Mouse (Mus musculus): ENCODE measurements around the gene Ncor2. TPM values are rescaled to one million over a fixed set of nuclear protein-coding genes. Genes with fewer than 3 reads are reported as not detected.
"Not testable (repeated sequence)": the region's sequence is repeated elsewhere in the genome, so short reads cannot be mapped to it uniquely, and the experiment has no call there.

Gene Ncor2
- polyA plus RNA-seq, 1 experiment from 2014 or later = 21.2 TPM

GRCm38 (mm10) chr5:125215930-125216459 lies 37.0 kb upstream of the Ncor2 start:
- WGBS = 6% methylated on average over 24 of the region's 24 CpGs
- Histone ChIP-seq H3K27me3 (ENCODE audit: control insufficient read depth, insufficient read depth, low read length) (no peaks in the 10 kb centered on the region), H3K9me3 (ENCODE audit: control insufficient read depth, low read length) (no peaks in the 10 kb centered on the region), H3K4me1 (replicated peaks; ENCODE audit: control insufficient read depth, insufficient read depth, low read length) (peaks cover 17% of the 10 kb centered on the region), H3K36me3 (ENCODE audit: control insufficient read depth, insufficient read depth, low read length) (no peaks in the 10 kb centered on the region), H3K27ac (ENCODE audit: low read depth, low read length) (peak overlapping the region; percentile 74), H3K9ac (ENCODE audit: low read depth, low read length) (peak overlapping the region; percentile 42), H3K4me2 (replicated peaks; ENCODE audit: low read depth, low read length) (peak overlapping the region; percentile 42), H3K4me3 (ENCODE audit: low read depth, low read length) (0 out of 2 replicates have a peak overlapping the region, but pooled peaks have one; percentile 6)
- ATAC-seq (ENCODE audit: low FRiP score) (peak; percentile 87), DNase-seq (ENCODE audit: low spot score) (peak; percentile 82)

DNA sequence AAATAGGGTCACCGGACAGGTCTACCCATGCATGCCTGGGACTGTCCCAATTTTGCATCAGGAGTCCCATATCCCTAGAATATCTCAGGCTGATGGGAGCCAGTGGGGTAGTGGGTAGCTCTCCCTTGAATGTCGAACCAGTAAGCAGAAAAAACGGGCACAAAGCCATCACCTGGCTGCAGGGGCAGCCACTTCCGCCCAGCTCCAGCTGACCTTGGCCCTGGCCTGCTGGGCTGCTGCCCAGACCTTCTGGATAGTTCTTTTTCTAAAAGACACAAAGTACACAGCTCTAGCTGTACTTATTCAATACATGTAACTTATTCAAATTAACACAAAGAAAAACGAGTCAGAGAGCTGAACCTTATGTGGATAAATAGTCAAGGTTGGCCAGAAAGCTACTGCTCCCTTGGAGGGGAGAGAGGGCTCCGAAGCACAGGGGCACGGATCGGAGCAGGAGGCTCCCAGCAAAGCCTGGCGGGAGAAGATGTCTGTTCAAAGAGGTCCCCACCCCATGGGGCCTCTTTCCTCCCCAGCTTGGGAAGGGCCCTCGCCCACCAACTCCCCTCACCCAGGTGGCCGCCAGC lies 36.4 kb upstream of the Ncor2 start:
- no peaks in the 10 kb centered on the region for H3K36me3 ChIP-seq (ENCODE audit: control insufficient read depth, insufficient read depth, low read length)
- ATAC-seq (ENCODE audit: low FRiP score) (peak; percentile 64), DNase-seq (ENCODE audit: low spot score) (no peak)
- peak overlapping the region; percentile 74 for H3K27ac ChIP-seq (ENCODE audit: low read depth, low read length)
- 20% methylated on average over 11 of the region's 11 CpGs for WGBS
- no peak overlapping the region for H3K4me3 ChIP-seq (ENCODE audit: low read depth, low read length)
- no peaks in the 10 kb centered on the region for H3K27me3 ChIP-seq (ENCODE audit: control insufficient read depth, insufficient read depth, low read length)
- H3K4me2 ChIP-seq (replicated peaks; ENCODE audit: low read depth, low read length) = peak overlapping the region; percentile 42
- peaks cover 17% of the 10 kb centered on the region for H3K4me1 ChIP-seq (replicated peaks; ENCODE audit: control insufficient read depth, insufficient read depth, low read length)
- H3K9ac ChIP-seq (ENCODE audit: low read depth, low read length) = peak overlapping the region; percentile 42
- H3K9me3 ChIP-seq (ENCODE audit: control insufficient read depth, low read length) = no peaks in the 10 kb centered on the region

DNA sequence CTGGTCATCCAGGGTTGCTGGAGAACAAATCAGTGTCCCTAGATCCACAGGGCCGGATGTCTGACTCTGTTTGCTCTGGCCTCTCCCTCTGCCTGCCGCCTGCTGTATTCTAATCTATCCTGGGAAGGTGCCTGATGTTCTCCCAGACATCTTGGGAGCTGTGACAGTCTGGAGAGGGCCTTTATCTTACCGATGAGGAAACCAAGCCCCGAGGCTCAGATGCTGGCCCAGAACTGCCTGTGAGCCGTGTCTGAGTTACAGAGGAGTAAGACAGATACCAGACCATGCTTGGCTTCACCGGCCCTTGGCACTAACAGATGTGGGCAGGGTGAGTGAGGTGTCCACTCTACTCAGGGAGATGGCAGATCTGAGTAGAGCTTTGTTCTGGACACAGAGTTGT lies 35.0 kb upstream of the Ncor2 start:
- no peaks in the 10 kb centered on the region for H3K9me3 ChIP-seq (ENCODE audit: control insufficient read depth, low read length)
- no peak overlapping the region for H3K27ac ChIP-seq (ENCODE audit: low read depth, low read length)
- peaks cover 17% of the 10 kb centered on the region for H3K4me1 ChIP-seq (replicated peaks; ENCODE audit: control insufficient read depth, insufficient read depth, low read length)
- no peaks in the 10 kb centered on the region for H3K27me3 ChIP-seq (ENCODE audit: control insufficient read depth, insufficient read depth, low read length)
- DNase-seq (ENCODE audit: low spot score) (no peak), ATAC-seq (ENCODE audit: low FRiP score) (no peak)
- H3K36me3 ChIP-seq (ENCODE audit: control insufficient read depth, insufficient read depth, low read length) = no peaks in the 10 kb centered on the region
- H3K4me3 ChIP-seq (ENCODE audit: low read depth, low read length) = no peak overlapping the region
- no peak overlapping the region for H3K4me2 ChIP-seq (replicated peaks; ENCODE audit: low read depth, low read length)
- WGBS = 90% methylated on average over 6 of the region's 6 CpGs
- no peak overlapping the region for H3K9ac ChIP-seq (ENCODE audit: low read depth, low read length)

GRCm38 (mm10) chr5:125204910-125205309 lies 25.9 kb upstream of the Ncor2 start:
- not testable (repeated sequence) for H3K27me3 ChIP-seq (ENCODE audit: control insufficient read depth, insufficient read depth, low read length); H3K9ac ChIP-seq (ENCODE audit: low read depth, low read length); H3K4me3 ChIP-seq (ENCODE audit: low read depth, low read length); DNase-seq (ENCODE audit: low spot score); H3K27ac ChIP-seq (ENCODE audit: low read depth, low read length); H3K4me1 ChIP-seq (replicated peaks; ENCODE audit: control insufficient read depth, insufficient read depth, low read length); H3K36me3 ChIP-seq (ENCODE audit: control insufficient read depth, insufficient read depth, low read length); H3K9me3 ChIP-seq (ENCODE audit: control insufficient read depth, low read length); ATAC-seq (ENCODE audit: low FRiP score); H3K4me2 ChIP-seq (replicated peaks; ENCODE audit: low read depth, low read length)
- WGBS = 94% methylated on average over 3 of the region's 3 CpGs

- DNase-seq (ENCODE audit: low spot score) (no peak), ATAC-seq (ENCODE audit: low FRiP score) (no peak)
- Histone ChIP-seq H3K27ac (ENCODE audit: low read depth, low read length) (no peak overlapping the region), H3K9me3 (ENCODE audit: control insufficient read depth, low read length) (no peaks in the 10 kb centered on the region), H3K4me3 (ENCODE audit: low read depth, low read length) (no peak overlapping the region), H3K27me3 (ENCODE audit: control insufficient read depth, insufficient read depth, low read length) (no peaks in the 10 kb centered on the region), H3K4me1 (replicated peaks; ENCODE audit: control insufficient read depth, insufficient read depth, low read length) (peaks cover 8% of the 10 kb centered on the region; the same call in 1 of the 2 replicates), H3K4me2 (replicated peaks; ENCODE audit: low read depth, low read length) (no peak overlapping the region), H3K36me3 (ENCODE audit: control insufficient read depth, insufficient read depth, low read length) (no peaks in the 10 kb centered on the region), H3K9ac (ENCODE audit: low read depth, low read length) (no peak overlapping the region)
- 81% methylated on average over 11 of the region's 11 CpGs for WGBS
These were observed 25.3 kb upstream of the Ncor2 start for GRCm38 (mm10) chr5:125204199-125204815.

DNA sequence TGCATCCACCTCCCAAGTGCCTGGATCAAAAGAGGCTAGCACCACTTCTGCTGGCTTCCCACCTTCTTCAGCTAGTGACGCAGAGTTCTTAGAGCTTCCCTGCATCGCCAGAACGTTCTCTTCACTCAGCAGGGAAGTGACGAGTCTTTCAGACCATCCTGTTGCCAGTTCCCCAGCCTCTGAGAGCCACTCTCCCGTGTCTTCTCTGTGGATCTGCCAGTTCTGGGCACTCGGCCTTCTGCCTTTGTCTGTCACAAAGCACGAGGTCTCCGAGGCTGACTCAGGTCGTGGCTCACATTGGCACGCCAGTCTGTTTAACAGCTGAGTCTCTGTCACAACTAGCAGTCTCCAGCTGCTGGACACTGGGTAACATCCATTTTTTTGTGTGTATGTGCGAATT lies 24.7 kb upstream of the Ncor2 start:
- Histone ChIP-seq H3K4me2 (replicated peaks; ENCODE audit: low read depth, low read length) (no peak overlapping the region), H3K9ac (ENCODE audit: low read depth, low read length) (no peak overlapping the region), H3K27me3 (ENCODE audit: control insufficient read depth, insufficient read depth, low read length) (no peaks in the 10 kb centered on the region), H3K36me3 (ENCODE audit: control insufficient read depth, insufficient read depth, low read length) (no peaks in the 10 kb centered on the region), H3K9me3 (ENCODE audit: control insufficient read depth, low read length) (no peaks in the 10 kb centered on the region), H3K4me1 (replicated peaks; ENCODE audit: control insufficient read depth, insufficient read depth, low read length) (peaks cover 8% of the 10 kb centered on the region; the same call in 1 of the 2 replicates), H3K4me3 (ENCODE audit: low read depth, low read length) (no peak overlapping the region), H3K27ac (ENCODE audit: low read depth, low read length) (no peak overlapping the region)
- 62% methylated on average over 11 of the region's 11 CpGs for WGBS
- DNase-seq (ENCODE audit: low spot score) = no peak
- no peak for ATAC-seq (ENCODE audit: low FRiP score)

GRCm38 (mm10) chr5:125203099-125203498 lies 24.1 kb upstream of the Ncor2 start:
- Histone ChIP-seq H3K27ac (ENCODE audit: low read depth, low read length) (no peak overlapping the region), H3K9ac (ENCODE audit: low read depth, low read length) (no peak overlapping the region), H3K27me3 (ENCODE audit: control insufficient read depth, insufficient read depth, low read length) (no peaks in the 10 kb centered on the region), H3K4me1 (replicated peaks; ENCODE audit: control insufficient read depth, insufficient read depth, low read length) (peaks cover 8% of the 10 kb centered on the region; the same call in 1 of the 2 replicates), H3K4me3 (ENCODE audit: low read depth, low read length) (no peak overlapping the region), H3K36me3 (ENCODE audit: control insufficient read depth, insufficient read depth, low read length) (no peaks in the 10 kb centered on the region), H3K9me3 (ENCODE audit: control insufficient read depth, low read length) (no peaks in the 10 kb centered on the region), H3K4me2 (replicated peaks; ENCODE audit: low read depth, low read length) (no peak overlapping the region)
- 23% methylated on average over 7 of the region's 7 CpGs for WGBS
- peak; percentile 76 for ATAC-seq (ENCODE audit: low FRiP score)
- peak; percentile 47 for DNase-seq (ENCODE audit: low spot score)

DNA sequence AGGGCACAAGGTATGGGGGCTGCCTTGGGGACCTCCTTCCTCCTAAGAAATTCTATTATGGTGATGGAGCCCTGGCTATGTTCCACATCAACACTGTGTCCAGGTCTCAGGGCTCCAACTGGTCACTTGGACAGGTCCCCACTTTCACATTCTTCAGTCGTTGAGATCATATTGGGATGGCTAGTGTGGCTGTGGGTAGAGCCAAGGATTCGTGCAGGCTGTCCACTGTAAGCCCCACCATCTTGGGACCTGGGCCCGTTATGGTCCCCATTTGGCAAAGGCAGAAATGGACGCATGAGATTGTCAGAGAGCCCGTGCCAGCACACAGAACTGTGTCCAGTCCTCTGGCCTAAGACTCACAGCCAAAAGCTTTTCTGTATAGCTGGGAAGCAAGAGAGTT lies 23.1 kb upstream of the Ncor2 start:
- Histone ChIP-seq H3K27ac (ENCODE audit: low read depth, low read length) (no peak overlapping the region), H3K27me3 (ENCODE audit: control insufficient read depth, insufficient read depth, low read length) (no peaks in the 10 kb centered on the region), H3K4me2 (replicated peaks; ENCODE audit: low read depth, low read length) (no peak overlapping the region), H3K9me3 (ENCODE audit: control insufficient read depth, low read length) (no peaks in the 10 kb centered on the region), H3K4me3 (ENCODE audit: low read depth, low read length) (no peak overlapping the region), H3K4me1 (replicated peaks; ENCODE audit: control insufficient read depth, insufficient read depth, low read length) (peaks cover 8% of the 10 kb centered on the region; the same call in 1 of the 2 replicates), H3K9ac (ENCODE audit: low read depth, low read length) (no peak overlapping the region), H3K36me3 (ENCODE audit: control insufficient read depth, insufficient read depth, low read length) (no peaks in the 10 kb centered on the region)
- ATAC-seq (ENCODE audit: low FRiP score) (no peak), DNase-seq (ENCODE audit: low spot score) (no peak)
- WGBS = 79% methylated on average over 5 of the region's 5 CpGs

GRCm38 (mm10) chr5:125199086-125199485 lies 20.1 kb upstream of the Ncor2 start:
- DNase-seq (ENCODE audit: low spot score) (no peak), ATAC-seq (ENCODE audit: low FRiP score) (no peak)
- Histone ChIP-seq H3K4me3 (ENCODE audit: low read depth, low read length) (no peak overlapping the region), H3K27me3 (ENCODE audit: control insufficient read depth, insufficient read depth, low read length) (no peaks in the 10 kb centered on the region), H3K36me3 (ENCODE audit: control insufficient read depth, insufficient read depth, low read length) (no peaks in the 10 kb centered on the region), H3K4me2 (replicated peaks; ENCODE audit: low read depth, low read length) (no peak overlapping the region), H3K9ac (ENCODE audit: low read depth, low read length) (no peak overlapping the region), H3K9me3 (ENCODE audit: control insufficient read depth, low read length) (no peaks in the 10 kb centered on the region), H3K27ac (ENCODE audit: low read depth, low read length) (no peak overlapping the region), H3K4me1 (replicated peaks; ENCODE audit: control insufficient read depth, insufficient read depth, low read length) (peaks cover 8% of the 10 kb centered on the region; the same call in 1 of the 2 replicates)
- WGBS = 98% methylated on average over 6 of the region's 6 CpGs
